Mouse (Mus musculus) hindbrain, postnatal 0 days (tissue): ENCODE measurements around the gene Snip1. TPM values are rescaled to one million over a fixed set of nuclear protein-coding genes. Genes with fewer than 3 reads are reported as not detected.
A peak's percentile ranks its signal among the peaks of the same experiment; 100 is the strongest.

Experiments used
- ATAC-seq: fragments of 200-750 bp; cut with Nextera tagmentation; 2 replicates; pipeline ENCODE4 v1.8.0; 2017; ENCODE audit warnings: mild to moderate bottlenecking, moderate TSS enrichment, moderate library complexity
- DNase-seq: peaks from one replicate; pipeline ENCODE4 v3.0.0-alpha.2; 2015; ENCODE audit warnings: low spot score
- H3K27ac ChIP-seq: fragments of 300-500 bp; sonication (generic); 2 replicates; pipeline ENCODE4 v1.5.1; 2014; ENCODE audit warnings: mild to moderate bottlenecking
- H3K27me3 ChIP-seq: fragments of 300-500 bp; sonication (generic); 2 replicates; pipeline ENCODE4 v1.6.1; 2014; ENCODE audit warnings: low read length, mixed read lengths; ENCODE audit not compliant: insufficient read depth
- H3K36me3 ChIP-seq: fragments of 300-500 bp; sonication (generic); 2 replicates; pipeline ENCODE4 v1.6.1; 2014; ENCODE audit warnings: low read length, mixed read lengths; ENCODE audit not compliant: insufficient read depth
- H3K4me1 ChIP-seq: fragments of 300-500 bp; sonication (generic); 2 replicates; pipeline ENCODE4 v1.6.1; 2014; ENCODE audit warnings: antibody characterized with exemption, low read length, mixed read lengths; ENCODE audit not compliant: insufficient read depth
- H3K4me2 ChIP-seq: fragments of 300-500 bp; sonication (generic); 2 replicates; pipeline ENCODE4 v1.6.1; 2014; ENCODE audit warnings: low read depth, mild to moderate bottlenecking, low read length, moderate library complexity, mixed read lengths
- H3K4me3 ChIP-seq: fragments of 300-500 bp; sonication (generic); 2 replicates; pipeline ENCODE4 v1.5.1; 2014; ENCODE audit warnings: low read length
- H3K9ac ChIP-seq: fragments of 300-500 bp; sonication (generic); replicated peaks from 2 replicates; pipeline ENCODE4 v1.6.1; 2014; ENCODE audit warnings: mild to moderate bottlenecking, low read length, moderate library complexity, mixed read lengths
- H3K9me3 ChIP-seq: fragments of 300-500 bp; sonication (generic); 2 replicates; pipeline ENCODE4 v1.6.1; 2016; ENCODE audit warnings: low read length, mixed read lengths
- CTCF ChIP-seq: IDR thresholded peaks from 2 replicates; pipeline ENCODE4 v1.5.1; 2016; ENCODE audit warnings: antibody characterized with exemption, control low read depth, low read depth
- WGBS: fragments of 180-500 bp; shearing (Covaris S2); extraction: QIAGEN DNeasy Blood & Tissue Kit; methylation state at CpG from one replicate; pipeline ENCODE4 v1.1.7; 2014; 5-methylcytosine and 5-hydroxymethylcytosine counted together
- polyA plus RNA-seq: library from polyadenylated mRNA; unstranded; fragments of >200 nt; fragmentation: Nextera tagmentation; extraction: Ambion mirVana; gene quantifications from 2 replicates; pipeline ENCODE4 v1.2.1, GENCODE M21; 2015
- total RNA-seq: library from RNA; depleted of rRNA; stranded (reverse); fragments of >200 nt; gene quantifications from 2 replicates; pipeline ENCODE4 v1.2.3, GENCODE M21; 2014; rRNA removed

Gene Snip1
- total RNA-seq (29.2 and 35.0 TPM in 2 replicates), polyA plus RNA-seq (15.7 and 16.3 TPM in 2 replicates)

GRCm38 (mm10) chr4:125066490-125067370, at the start of gene Snip1:
Gene Snip1 (plus strand): TSS chr4:125066672.
- Histone ChIP-seq H3K27ac (peak within 1 kb of the TSS; percentile 66; the same call in 1 of the 2 replicates), H3K9ac (peak within 1 kb of the TSS; percentile 83), H3K4me2 (peak within 1 kb of the TSS; percentile 82), H3K9me3 (no peaks in the 10 kb centered on the region), H3K36me3 (peaks cover 17% of the 10 kb centered on the region; the same call in 1 of the 2 replicates), H3K4me1 (peaks cover 6% of the 10 kb centered on the region; the same call in 1 of the 2 replicates), H3K27me3 (no peaks in the 10 kb centered on the region), H3K4me3 (peak within 1 kb of the TSS; percentile 90)
- peak; percentile 97 for DNase-seq
- WGBS = 2% methylated on average over 71 of the region's 78 CpGs
- peak; percentile 94 for ATAC-seq
- TF ChIP-seq CTCF = no peak

DNA sequence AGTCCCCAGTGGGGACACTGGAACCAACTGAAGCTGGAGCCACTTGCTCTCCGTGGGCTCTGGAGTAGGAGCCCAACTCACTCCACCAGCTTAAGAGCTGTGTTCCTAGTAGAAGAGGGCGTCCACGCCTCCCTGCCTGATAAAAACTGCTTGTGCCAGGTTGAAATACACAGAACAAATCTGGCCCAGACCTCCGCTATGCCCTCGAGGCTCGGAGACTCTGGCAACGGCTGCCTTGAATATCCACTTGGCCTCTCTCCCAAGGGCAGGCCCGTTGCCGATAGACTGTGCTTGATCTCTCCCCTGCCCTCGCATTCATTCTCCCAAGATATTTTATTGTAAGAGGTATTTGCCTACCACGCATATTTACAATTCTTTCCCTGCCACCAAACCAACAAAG, 49.0 kb upstream of the Snip1 start:
- Histone ChIP-seq H3K27ac (no peak overlapping the region), H3K4me2 (no peak overlapping the region), H3K9ac (no peak overlapping the region), H3K4me1 (no peaks in the 10 kb centered on the region), H3K4me3 (no peak overlapping the region), H3K36me3 (no peaks in the 10 kb centered on the region), H3K27me3 (no peaks in the 10 kb centered on the region; the same call in 1 of the 2 replicates), H3K9me3 (no peaks in the 10 kb centered on the region)
- ATAC-seq = no peak
- 63% methylated on average over 11 of the region's 11 CpGs for WGBS
- DNase-seq = no peak
- no peak for TF ChIP-seq CTCF

GRCm38 (mm10) chr4:125020780-125021538, 45.5 kb upstream of the Snip1 start:
- Histone ChIP-seq H3K4me1 (no peaks in the 10 kb centered on the region), H3K4me2 (no peak overlapping the region), H3K27me3 (no peaks in the 10 kb centered on the region; the same call in 1 of the 2 replicates), H3K4me3 (no peak overlapping the region), H3K27ac (no peak overlapping the region), H3K9me3 (no peaks in the 10 kb centered on the region), H3K36me3 (no peaks in the 10 kb centered on the region), H3K9ac (no peak overlapping the region)
- TF ChIP-seq CTCF = peak; percentile 53
- peak; percentile 43 for DNase-seq
- WGBS = 31% methylated on average over 11 of the region's 11 CpGs
- no peak for ATAC-seq

- H3K4me1 ChIP-seq = peaks cover 9% of the 10 kb centered on the region
- TF ChIP-seq CTCF = no peak
- H3K4me2 ChIP-seq = peak overlapping the region; percentile 98
- peak overlapping the region; percentile 68 for H3K27ac ChIP-seq
- H3K4me3 ChIP-seq = peak overlapping the region; percentile 92
- no peaks in the 10 kb centered on the region for H3K36me3 ChIP-seq
- H3K9me3 ChIP-seq = no peaks in the 10 kb centered on the region
- H3K27me3 ChIP-seq = no peaks in the 10 kb centered on the region
- ATAC-seq = peak; percentile 99
- peak overlapping the region; percentile 76 for H3K9ac ChIP-seq
- 1% methylated on average over 50 of the region's 50 CpGs for WGBS
- DNase-seq = peak; percentile 98
Observed at GRCm38 (mm10) chr4:125029891-125030614, 36.4 kb upstream of the Snip1 start.

GRCm38 (mm10) chr4:125034341-125034740, 32.1 kb upstream of the Snip1 start:
- H3K27me3 ChIP-seq = no peaks in the 10 kb centered on the region
- H3K4me2 ChIP-seq = no peak overlapping the region
- TF ChIP-seq CTCF = no peak
- no peak overlapping the region for H3K27ac ChIP-seq
- no peaks in the 10 kb centered on the region for H3K9me3 ChIP-seq
- peaks cover 17% of the 10 kb centered on the region; the same call in 1 of the 2 replicates for H3K36me3 ChIP-seq
- DNase-seq = no peak
- ATAC-seq = no peak
- WGBS = 75% methylated on average over 4 of the region's 4 CpGs
- H3K4me1 ChIP-seq = peaks cover 9% of the 10 kb centered on the region
- no peak overlapping the region for H3K9ac ChIP-seq
- no peak overlapping the region for H3K4me3 ChIP-seq

DNA sequence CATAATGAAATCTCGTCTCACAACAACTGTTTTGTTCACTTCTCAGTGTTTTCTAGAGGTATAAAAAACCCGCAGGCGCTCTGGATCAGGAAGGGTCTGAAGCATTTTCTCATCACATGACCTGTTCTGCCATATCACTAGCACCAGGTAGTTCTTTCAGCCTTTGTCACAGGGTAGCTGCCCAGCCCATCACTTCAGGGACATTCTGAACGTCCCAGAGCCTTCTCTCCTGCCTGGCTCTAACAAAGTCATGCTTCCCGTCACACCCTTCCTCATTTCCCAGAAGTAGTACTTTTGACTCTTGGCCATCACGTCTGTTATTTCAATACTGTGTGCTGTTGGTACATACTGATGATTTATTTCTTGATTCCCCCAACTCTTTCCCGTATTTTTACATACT, 22.0 kb upstream of the Snip1 start:
- no peak overlapping the region for H3K4me2 ChIP-seq
- H3K4me3 ChIP-seq = no peak overlapping the region
- H3K9me3 ChIP-seq = no peaks in the 10 kb centered on the region
- DNase-seq (no peak), ATAC-seq (no peak)
- H3K4me1 ChIP-seq = no peaks in the 10 kb centered on the region
- WGBS = 91% methylated on average over 7 of the region's 7 CpGs
- no peak overlapping the region for H3K9ac ChIP-seq
- H3K36me3 ChIP-seq = peaks cover 73% of the 10 kb centered on the region
- no peaks in the 10 kb centered on the region for H3K27me3 ChIP-seq
- TF ChIP-seq CTCF = no peak
- H3K27ac ChIP-seq = no peak overlapping the region
